Mouse (Mus musculus) erythroblast, embryonic 14.5 days (primary cell): Measurements from ENCODE around the gene Gal3st1.
"Not testable (repeated sequence)": the region's sequence is repeated elsewhere in the genome, so short reads cannot be mapped to it uniquely, and the experiment has no call there.

Source experiments
- GATA1 ChIP-seq: IDR thresholded peaks from 2 replicates; pipeline ENCODE4 v1.6.1; 2012; ENCODE audit warnings: low read length, inconsistent platforms, mixed read lengths
- TAL1 ChIP-seq: IDR thresholded peaks from 3 replicates; pipeline ENCODE4 v1.6.1; 2012; ENCODE audit warnings: low read length, inconsistent platforms, mixed read lengths

GRCm38 (mm10) chr11:4015796-4016195, 32.4 kb downstream of the Gal3st1 start:
- TF ChIP-seq GATA1, TAL1: not testable (repeated sequence)
